Mouse (Mus musculus) CD4-positive, CD25-positive, alpha-beta regulatory T cell, adult 4 months (primary cell): ENCODE measurements around the gene Hvcn1. TPM values are rescaled to one million over a fixed set of nuclear protein-coding genes. Genes with fewer than 3 reads are reported as not detected.
A peak's percentile ranks its signal among the peaks of the same experiment; 100 is the strongest.
"Not testable (repeated sequence)": the region's sequence is repeated elsewhere in the genome, so short reads cannot be mapped to it uniquely, and the experiment has no call there.

Source experiments
- ATAC-seq: one replicate; pipeline ENCODE4 v1.8.0; 2017
- polyA plus RNA-seq, 2 experiments: library from polyadenylated mRNA; unstranded; fragments of 100-300 nt; shearing (Covaris generic); gene quantifications; one replicate each; pipeline ENCODE4 v1.2.1; 2017

Gene Hvcn1
- polyA plus RNA-seq = 100 to 1,000 TPM in 1 of 2 experiments, 10 to 100 TPM in 1; 51.8 to 108 TPM

DNA sequence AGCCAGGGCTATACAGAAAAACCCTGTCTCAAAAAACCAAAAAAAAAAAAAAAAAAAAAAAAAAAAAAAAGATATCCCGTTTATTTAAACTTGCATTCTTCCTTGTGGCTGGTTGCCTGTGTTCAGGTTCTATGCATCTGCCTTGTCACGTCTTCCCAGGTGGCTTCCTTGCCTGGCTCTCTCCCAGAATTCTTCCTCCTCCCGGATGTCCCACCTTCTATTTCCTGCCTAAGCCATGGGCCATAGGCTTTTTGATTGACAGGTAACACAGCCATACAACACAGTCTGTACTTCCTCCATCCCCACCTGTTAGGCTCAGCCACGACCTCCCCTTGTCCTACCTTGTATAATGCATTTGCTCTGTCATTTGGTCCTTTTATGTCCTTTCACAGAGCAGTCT, at the start of gene Hvcn1:
Gene Hvcn1 (plus strand): TSS at position 330 of the 400 bp plus-strand sequence.
- ATAC-seq = no peak

DNA sequence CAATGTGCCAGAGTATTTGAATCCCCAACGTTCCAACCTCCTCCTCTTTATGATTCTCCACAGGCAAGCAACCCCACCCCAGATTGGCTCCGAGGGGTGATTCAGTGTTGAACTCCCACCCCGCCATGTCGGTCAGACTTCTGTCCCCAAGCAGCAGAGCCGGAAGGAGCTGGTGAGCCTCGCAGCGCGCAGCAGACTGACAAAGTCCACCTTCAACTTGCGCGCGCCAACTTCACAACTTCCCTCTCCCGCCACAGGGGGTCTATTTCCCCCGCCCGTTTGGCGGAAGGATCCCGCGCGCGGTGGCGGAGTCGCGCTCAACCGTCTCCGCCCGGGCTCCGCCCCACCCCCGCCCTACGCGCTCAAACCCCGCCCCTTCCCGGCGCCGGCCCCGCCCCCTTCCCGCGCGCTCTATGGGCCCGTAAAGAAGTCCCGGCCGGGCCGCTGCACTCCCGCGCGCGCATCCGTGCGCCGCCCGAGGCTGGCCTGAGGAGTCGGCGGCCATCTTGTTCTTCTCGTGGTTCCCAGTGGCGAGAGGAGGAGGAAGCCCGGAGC, 48.7 kb upstream of the Hvcn1 start, which contains the start of gene Ppp1cc:
Gene Ppp1cc (plus strand): TSS at position 452 of the 555 bp plus-strand sequence.
- peak; percentile 88 for ATAC-seq

- ATAC-seq = peak; percentile 5
Measured at GRCm38 (mm10) chr5:122158557-122159515, 47.8 kb upstream of the Hvcn1 start.

DNA sequence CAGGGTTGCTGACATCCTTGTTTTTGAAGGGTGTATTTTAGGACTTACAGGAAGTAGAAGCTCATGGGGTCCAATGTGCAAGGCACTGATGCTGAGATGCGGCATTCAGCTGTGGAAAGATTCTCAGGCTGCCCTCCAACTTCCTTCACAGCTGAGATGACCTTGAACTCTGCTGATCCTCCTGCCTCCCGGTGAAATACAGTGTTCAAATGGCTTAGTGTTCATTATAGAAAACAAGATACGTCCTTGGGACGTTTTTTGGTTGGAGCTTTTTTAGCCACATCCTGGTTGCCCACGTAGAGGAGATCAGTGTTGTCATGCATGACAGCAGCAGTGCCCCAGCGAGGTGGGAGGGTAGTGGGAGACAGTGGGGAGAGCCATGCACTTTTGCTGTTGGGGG, 43.4 kb upstream of the Hvcn1 start:
- peak; percentile 69 for ATAC-seq

- ATAC-seq = no peak
Measured at GRCm38 (mm10) chr5:122164011-122164410, 42.6 kb upstream of the Hvcn1 start.

GRCm38 (mm10) chr5:122165233-122165915, 41.2 kb upstream of the Hvcn1 start:
- ATAC-seq = no peak

- ATAC-seq = no peak
Measured at GRCm38 (mm10) chr5:122166636-122167161, 39.9 kb upstream of the Hvcn1 start.

DNA sequence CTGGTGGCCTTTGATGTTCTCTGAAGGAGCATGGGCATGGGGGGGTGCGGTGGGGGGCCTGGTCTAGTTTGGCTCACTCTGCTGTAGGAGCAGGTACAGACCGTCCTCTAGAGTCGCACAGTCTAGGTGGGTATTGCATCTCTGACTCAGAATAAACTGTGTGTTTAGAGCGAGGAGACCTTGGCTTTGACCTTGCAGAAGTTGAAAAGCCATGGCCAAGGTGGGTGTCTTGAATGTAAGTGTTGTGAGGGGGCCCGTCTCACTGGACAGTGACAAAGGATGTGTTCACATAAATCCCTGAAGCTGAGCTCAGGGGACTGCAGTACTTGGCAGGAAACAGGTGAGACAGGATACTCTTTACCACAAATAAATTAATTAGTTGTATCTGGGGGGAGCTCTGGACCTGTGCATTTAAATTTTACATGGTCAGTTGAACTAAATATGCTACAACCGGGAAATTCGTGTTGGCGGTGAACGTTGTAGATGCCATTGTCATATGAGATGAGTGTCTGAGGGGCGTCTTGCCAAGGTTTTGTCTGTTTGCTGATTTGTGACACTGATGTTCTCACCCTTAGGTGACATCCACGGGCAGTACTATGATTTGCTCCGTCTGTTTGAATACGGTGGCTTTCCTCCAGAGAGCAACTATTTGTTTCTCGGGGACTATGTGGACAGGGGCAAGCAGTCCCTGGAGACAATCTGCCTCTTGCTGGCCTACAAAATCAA, 38.1 kb upstream of the Hvcn1 start:
- no peak for ATAC-seq

- no peak for ATAC-seq
Measured at GRCm38 (mm10) chr5:122171058-122171457, 35.5 kb upstream of the Hvcn1 start.

- ATAC-seq = no peak
Measured at GRCm38 (mm10) chr5:122175402-122175801, 31.2 kb upstream of the Hvcn1 start.

- no peak for ATAC-seq
Measured at GRCm38 (mm10) chr5:122175961-122176360, 30.6 kb upstream of the Hvcn1 start.

- ATAC-seq = peak; percentile 74
Measured at GRCm38 (mm10) chr5:122176398-122176797, 30.2 kb upstream of the Hvcn1 start.

DNA sequence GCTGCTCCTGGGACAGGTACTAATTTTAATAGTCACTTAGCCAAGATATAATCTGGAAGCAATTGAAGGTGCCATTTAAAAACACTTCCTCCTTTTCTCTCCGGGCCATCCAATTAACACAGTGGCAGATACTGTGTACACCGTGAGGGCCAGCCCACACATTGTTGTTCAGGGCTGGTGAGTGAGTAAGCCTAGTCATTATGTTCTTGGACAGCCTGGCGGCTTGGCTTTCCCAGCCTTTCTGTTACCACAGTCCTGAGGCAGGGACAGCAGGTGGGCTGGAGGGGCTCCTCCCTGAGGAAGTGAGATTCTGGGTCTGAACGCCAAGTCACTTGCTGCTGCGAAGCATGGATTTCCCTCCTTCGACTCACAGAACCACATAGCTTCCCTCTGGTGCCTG, 26.9 kb upstream of the Hvcn1 start:
- ATAC-seq = peak; percentile 53

DNA sequence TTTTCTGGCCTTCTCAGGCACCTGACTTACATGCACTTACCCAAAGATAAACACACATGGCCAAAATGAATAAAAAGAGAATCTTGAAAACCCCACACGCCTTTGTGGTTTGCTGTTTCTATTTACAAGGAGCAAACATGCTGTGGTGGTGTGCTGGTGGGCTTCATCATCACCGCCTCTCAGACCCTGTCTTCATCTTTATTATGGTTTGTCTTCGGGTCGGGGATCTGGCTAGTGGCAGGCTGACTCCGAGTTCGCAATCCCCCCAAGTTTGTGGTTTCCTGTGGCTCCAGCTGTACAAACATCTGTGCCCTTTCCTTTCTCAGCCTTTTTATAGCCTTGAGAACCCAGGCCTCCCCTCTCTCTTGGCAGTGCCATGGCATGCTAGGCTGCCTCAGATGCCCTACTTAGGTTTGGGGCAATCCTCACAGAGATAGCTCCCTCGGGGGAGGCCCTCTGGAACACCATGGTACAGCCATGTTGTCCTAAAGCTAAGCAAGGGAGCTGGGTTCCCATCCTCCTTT, 22.3 kb upstream of the Hvcn1 start:
- no peak for ATAC-seq

DNA sequence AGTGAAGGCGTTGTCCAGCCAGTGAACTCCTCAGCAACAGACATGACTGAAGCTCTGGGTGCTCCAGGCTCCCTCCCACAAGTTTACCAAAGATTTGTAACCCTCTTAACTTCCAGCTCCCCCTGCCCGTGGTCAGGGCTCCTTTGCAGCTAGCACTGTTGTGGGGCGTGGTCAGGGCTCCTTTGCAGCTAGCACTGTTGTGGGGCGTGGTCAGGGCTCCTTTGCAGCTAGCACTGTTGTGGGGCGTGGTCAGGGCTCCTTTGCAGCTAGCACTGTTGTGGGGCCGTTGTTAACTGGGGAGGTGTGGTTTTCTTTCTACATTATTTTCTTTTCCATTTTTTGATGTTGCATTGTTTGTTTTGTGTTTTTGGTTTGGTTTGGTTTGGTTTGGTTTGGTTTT, 21.7 kb upstream of the Hvcn1 start:
- ATAC-seq = not testable (repeated sequence)

DNA sequence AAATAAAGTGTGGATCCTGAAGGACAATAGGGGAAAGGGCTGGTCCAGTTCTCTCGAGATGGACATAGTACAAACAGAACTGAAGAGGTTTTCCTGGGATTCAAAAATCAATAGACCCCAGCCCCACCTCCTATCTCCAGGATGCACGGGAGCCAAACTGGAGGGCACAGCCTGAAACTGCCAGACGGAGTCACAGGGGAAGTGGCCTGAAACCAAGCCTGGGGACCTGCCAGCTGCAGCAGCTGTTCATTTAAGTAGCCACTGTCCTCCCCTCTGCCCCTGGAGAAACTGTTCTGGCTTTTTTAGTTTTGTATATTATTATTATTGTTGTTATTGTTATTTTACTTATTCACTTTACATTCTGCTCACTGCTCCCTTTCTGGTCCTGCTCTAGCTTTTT, 17.5 kb upstream of the Hvcn1 start:
- no peak for ATAC-seq

DNA sequence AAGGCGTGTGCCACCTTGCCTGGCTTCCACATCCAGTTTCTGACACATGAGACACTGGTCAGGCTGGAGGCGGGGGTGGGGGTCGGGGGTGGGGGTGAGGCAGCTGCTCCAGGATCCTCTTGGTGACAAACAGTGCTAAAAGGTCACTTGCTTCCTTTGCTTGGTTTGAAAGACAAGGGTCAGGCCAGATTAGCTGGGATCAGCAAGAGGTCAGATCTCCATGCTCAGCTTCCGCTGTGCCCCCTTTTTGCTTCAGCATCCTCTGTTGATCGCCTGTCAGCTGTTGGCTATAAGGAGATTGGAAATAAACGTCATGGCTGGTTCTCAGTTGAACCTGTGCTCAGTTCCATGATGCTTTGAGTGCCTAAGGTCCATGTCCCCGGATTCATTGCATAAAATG, 16.1 kb upstream of the Hvcn1 start:
- ATAC-seq = no peak

GRCm38 (mm10) chr5:122191269-122192063, 15.1 kb upstream of the Hvcn1 start:
- no peak for ATAC-seq

GRCm38 (mm10) chr5:122192347-122192746, 14.3 kb upstream of the Hvcn1 start:
- no peak for ATAC-seq

DNA sequence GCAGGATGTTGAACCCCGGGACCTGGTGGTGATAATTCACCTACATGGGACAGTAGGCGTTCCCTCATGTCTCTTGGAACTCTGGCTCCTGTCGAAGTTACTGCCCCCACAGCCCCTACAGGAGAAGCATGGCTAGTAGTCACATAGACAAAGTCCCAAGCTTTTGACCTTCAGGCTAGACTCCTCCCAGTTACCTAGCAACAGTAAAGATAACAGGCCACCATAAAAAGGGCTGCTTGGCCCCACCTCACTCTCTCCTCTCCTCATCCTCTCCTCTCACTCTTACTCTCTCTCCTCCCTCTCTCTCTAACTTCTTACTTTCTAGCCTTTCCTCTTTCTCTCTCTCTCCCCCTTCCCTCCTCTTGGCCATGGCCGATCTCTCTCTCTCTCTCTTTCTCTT, 5.7 kb upstream of the Hvcn1 start:
- no peak for ATAC-seq

DNA sequence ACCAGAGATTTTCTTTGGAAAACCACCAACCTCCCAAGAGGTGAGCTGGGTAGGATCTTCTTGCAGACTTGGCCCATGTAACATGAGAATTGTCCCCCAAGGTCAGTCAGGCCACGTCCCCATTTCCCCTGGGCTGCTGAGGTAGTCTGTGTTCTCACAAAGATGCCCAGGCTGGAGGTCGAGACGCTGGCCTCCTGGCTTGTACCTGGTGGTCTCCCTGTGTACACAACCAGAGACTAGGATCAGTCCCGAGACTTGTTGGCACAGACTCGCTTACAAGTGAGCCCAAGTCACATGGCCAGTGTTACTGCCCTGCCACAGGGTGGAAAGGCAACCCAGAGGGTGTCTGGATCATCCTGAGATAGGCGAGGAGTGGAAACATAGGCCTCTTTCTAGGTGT, 4.7 kb upstream of the Hvcn1 start:
- no peak for ATAC-seq
